Mouse (Mus musculus): ENCODE measurements around the gene Greb1. TPM values are rescaled to one million over a fixed set of nuclear protein-coding genes. Genes with fewer than 3 reads are reported as not detected.

Greb1 gene
- polyA plus RNA-seq, 1 experiment from 2014 or later: 5.5 TPM

DNA sequence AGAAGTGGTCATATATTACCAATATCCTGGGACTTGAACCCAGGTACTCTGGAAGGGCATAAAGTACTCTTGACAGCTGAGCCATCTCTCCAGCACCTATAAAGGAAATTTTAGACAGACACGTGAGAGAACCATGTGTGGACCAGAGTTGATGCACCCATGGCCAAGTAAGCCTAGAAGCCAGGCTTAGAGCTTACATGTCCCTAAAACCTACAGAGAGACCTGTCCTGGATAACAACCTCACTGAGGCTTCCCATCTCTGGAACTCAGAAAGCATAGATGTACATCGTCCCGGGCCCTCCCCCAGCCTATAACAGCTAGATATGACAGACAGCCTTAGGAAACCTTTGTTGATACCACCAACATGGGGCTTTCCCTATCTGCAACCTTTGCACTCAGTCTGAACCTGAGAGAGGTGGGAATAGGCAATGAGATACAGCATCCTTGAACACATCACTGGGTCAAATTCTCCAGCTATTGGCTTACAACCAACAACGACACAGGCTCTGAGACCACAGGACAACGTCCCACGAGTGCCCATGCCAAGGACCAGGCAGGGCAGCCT, 31.0 kb downstream of the Greb1 start:
- peaks cover 2% of the 10 kb centered on the region; the same call in 1 of the 2 replicates for H3K36me3 ChIP-seq
- H3K27ac ChIP-seq: peak overlapping the region; percentile 76; the same call in 1 of the 2 replicates
- H3K9me3 ChIP-seq: no peaks in the 10 kb centered on the region
- DNase-seq (ENCODE audit: low spot score): peak; percentile 70
- peaks cover 50% of the 10 kb centered on the region for H3K4me1 ChIP-seq
- H3K27me3 ChIP-seq (ENCODE audit: insufficient read depth, poor library complexity, severe bottlenecking): no peaks in the 10 kb centered on the region
- H3K4me3 ChIP-seq: no peak overlapping the region
- 84% methylated on average over 6 of the region's 6 CpGs for WGBS

DNA sequence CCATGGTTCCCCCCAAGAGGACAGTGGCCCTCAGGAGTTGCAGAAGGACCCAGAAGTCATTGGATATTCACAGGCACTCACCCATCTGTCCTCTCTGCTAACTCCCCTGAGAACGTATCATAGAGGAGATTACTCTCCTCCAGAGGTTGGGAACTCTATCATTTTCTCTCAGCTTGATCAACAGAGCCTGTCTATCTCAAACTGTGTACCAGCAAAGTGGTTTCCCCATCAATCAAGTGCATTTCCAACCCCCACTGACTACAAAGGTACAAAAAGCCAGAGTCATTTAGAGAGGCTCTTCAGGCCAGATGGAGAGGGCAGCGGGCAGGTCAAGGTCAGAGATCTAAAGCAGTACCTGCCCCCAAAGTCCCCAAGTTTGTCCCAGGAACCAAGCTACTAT, 32.0 kb downstream of the Greb1 start:
- DNase-seq (ENCODE audit: low spot score): peak; percentile 64
- WGBS: 48% methylated on average over 2 of the region's 2 CpGs
- Histone ChIP-seq H3K27me3 (ENCODE audit: insufficient read depth, poor library complexity, severe bottlenecking) (no peaks in the 10 kb centered on the region), H3K9me3 (no peaks in the 10 kb centered on the region), H3K36me3 (peaks cover 2% of the 10 kb centered on the region; the same call in 1 of the 2 replicates), H3K4me3 (no peak overlapping the region), H3K27ac (0 out of 2 replicates have a peak overlapping the region, but pooled peaks have one; percentile 32), H3K4me1 (peaks cover 59% of the 10 kb centered on the region)

DNA sequence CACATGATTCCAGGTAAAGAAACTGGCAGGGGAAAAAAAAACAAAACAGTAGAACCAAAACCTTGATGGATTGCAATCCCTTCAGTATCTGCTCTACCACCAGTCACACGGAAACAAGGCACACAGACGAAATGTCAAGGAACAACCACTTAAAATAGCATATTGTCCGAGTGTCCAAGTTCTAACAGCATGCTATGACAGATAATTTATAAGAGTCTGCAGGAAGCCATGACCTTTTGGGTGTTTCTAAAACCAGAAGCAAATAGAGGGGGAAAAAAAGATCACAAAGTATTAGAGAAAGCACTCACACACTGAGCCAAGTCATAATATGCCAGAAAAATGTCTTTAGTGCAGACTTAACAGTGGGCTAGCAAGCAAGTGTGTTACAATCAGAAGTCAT, 32.4 kb downstream of the Greb1 start:
- Histone ChIP-seq H3K27me3 (ENCODE audit: insufficient read depth, poor library complexity, severe bottlenecking) (no peaks in the 10 kb centered on the region), H3K9me3 (no peaks in the 10 kb centered on the region), H3K4me1 (peaks cover 60% of the 10 kb centered on the region), H3K36me3 (peaks cover 2% of the 10 kb centered on the region; the same call in 1 of the 2 replicates), H3K27ac (no peak overlapping the region), H3K4me3 (no peak overlapping the region)
- WGBS: 38% methylated on average over 3 of the region's 3 CpGs
- DNase-seq (ENCODE audit: low spot score): no peak

DNA sequence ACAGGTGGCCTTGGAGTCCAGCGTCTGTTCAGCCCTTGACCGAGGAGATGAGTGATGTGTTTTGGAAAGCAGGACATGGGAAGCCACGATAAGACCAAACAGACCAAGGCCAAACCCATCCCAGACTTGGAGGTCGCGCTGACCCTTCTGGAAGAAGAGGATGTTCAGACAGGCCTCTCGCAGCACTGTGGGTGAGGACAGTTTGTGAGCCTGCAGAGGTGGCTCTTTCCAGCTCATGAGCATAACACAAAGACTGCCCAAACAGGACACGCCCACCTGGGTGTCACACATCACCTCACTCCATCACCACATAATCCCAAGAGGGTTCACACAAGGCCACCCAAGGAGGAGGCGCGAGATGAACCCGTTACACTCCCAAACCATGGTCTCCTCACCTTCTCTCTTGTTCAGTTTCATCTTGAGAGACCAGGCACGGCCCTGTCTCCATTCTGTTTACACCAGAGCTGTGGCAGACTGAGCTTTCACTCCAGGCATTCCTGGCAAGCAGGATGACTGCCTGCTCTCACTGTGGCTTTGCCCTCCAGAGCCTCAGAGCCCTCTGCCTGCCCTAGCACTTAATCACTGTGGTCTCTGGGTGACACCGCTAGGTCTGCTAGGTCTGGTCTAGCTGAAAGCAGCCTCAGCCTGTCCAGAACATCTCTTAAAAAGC, 35.8 kb downstream of the Greb1 start:
- Histone ChIP-seq H3K27me3 (ENCODE audit: insufficient read depth, poor library complexity, severe bottlenecking) (no peaks in the 10 kb centered on the region), H3K4me3 (no peak overlapping the region), H3K27ac (peak overlapping the region; percentile 69), H3K4me1 (peaks cover 44% of the 10 kb centered on the region), H3K36me3 (peaks cover 2% of the 10 kb centered on the region; the same call in 1 of the 2 replicates), H3K9me3 (no peaks in the 10 kb centered on the region)
- WGBS: 53% methylated on average over 12 of the region's 12 CpGs
- DNase-seq (ENCODE audit: low spot score): peak; percentile 81

DNA sequence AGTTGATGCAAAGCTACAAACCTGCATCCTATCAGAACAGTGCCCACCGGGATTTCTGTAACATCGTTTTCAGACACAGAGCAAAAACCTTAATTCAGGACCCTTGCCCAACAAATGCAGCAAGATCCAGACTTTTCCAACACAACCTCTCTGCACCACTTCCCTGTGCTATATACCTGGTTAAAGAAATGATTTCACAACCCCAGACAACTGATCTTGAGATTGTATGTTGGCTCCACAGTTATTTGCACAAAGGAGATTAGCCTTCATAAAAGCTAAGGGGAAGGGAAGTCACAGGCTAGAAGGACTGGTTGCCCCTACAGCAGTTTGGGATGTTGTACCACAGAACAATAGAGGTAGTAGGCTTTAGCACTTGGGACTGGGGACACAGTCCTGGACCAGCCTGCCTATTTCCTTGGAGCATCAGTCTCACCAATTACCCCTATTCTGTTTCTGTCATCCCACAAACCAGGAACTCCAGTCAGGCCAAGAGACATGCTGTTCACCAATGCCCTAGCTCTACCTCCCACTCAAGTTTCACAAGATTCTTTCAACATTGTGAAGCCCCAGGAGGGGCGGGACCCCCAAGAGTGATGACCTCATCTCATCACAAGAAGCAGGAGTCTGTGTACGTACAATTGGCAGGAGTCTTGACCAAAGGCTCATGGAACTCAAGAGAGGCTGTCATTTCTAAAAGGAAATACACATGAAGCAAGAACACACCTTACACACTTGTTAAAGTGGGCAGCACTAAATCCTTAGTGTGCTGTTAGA, 36.9 kb downstream of the Greb1 start:
- no peaks in the 10 kb centered on the region for H3K27me3 ChIP-seq (ENCODE audit: insufficient read depth, poor library complexity, severe bottlenecking)
- no peaks in the 10 kb centered on the region for H3K9me3 ChIP-seq
- WGBS: 78% methylated on average over 4 of the region's 4 CpGs
- peak; percentile 73 for DNase-seq (ENCODE audit: low spot score)
- H3K36me3 ChIP-seq: peaks cover 2% of the 10 kb centered on the region; the same call in 1 of the 2 replicates
- H3K4me1 ChIP-seq: peaks cover 42% of the 10 kb centered on the region
- H3K27ac ChIP-seq: no peak overlapping the region
- H3K4me3 ChIP-seq: no peak overlapping the region

DNA sequence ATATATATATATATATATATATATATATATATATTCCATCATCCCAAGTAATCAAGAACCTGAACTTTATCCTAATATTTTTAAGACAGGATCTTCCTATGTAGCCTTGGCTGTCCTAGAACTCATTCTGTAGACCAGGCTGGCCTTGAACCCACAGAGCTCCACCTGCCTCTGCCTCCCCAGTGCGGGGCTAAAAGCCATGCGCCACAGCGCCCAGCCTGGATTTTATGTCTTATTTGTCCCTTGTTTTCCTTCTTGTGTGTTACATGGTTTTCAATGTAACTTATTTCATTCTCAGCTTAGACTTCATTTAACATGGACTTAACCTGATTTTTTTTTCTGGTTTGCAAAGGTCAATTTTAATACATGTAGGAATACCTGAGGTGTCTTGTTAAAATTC, 39.2 kb downstream of the Greb1 start:
- H3K36me3 ChIP-seq: peaks cover 3% of the 10 kb centered on the region; the same call in 1 of the 2 replicates
- no peaks in the 10 kb centered on the region for H3K27me3 ChIP-seq (ENCODE audit: insufficient read depth, poor library complexity, severe bottlenecking)
- no peak overlapping the region for H3K4me3 ChIP-seq
- H3K27ac ChIP-seq: no peak overlapping the region
- no peaks in the 10 kb centered on the region for H3K9me3 ChIP-seq
- 94% methylated on average over 3 of the region's 3 CpGs for WGBS
- H3K4me1 ChIP-seq: peaks cover 35% of the 10 kb centered on the region
- DNase-seq (ENCODE audit: low spot score): no peak

DNA sequence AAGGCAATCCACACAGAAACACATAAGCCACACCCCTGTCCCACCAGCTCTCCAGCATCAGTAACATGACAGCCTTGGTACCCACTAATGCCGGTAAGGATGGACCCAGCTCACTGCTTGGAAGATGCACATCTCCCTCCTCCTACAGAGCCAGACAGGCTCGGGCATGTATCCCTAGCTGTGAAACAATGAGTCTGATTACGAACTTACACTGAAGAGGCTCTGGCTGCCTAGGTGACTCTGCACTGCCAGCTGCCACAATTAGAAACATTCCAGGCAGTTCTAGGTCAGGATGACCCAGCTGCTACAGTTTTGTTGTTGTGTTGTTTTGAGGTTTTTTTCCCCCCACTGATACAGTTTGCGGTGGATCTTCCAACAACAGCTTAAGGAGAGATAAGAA, 40.4 kb downstream of the Greb1 start:
- Histone ChIP-seq H3K4me1 (peaks cover 30% of the 10 kb centered on the region), H3K27ac (peak overlapping the region; percentile 22; the same call in 1 of the 2 replicates), H3K9me3 (no peaks in the 10 kb centered on the region), H3K27me3 (ENCODE audit: insufficient read depth, poor library complexity, severe bottlenecking) (no peaks in the 10 kb centered on the region), H3K36me3 (peaks cover 4% of the 10 kb centered on the region; the same call in 1 of the 2 replicates), H3K4me3 (no peak overlapping the region)
- 36% methylated on average over 4 of the region's 4 CpGs for WGBS
- peak; percentile 71 for DNase-seq (ENCODE audit: low spot score)

DNA sequence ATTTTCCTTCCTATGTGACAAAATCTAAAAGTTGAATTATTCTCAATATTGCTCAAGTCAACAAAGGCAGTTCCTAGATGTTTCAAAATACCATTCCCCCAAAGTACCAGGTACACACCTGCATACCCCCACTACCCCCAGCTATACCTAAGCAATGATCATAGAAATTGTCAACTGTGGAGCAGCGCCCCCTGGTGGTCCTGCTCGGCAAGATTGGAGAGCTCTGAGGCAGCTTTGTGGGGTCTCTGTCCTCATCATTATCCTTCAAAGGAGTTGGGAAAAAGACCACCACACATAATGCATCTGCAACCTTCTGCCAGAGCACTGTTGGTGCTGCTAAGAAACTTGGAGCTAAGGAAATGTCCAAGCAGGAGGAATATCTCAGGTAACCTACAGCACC, 46.4 kb downstream of the Greb1 start:
- H3K4me1 ChIP-seq: peaks cover 15% of the 10 kb centered on the region
- H3K4me3 ChIP-seq: no peak overlapping the region
- DNase-seq (ENCODE audit: low spot score): no peak
- H3K27ac ChIP-seq: no peak overlapping the region
- 3% methylated on average over 2 of the region's 2 CpGs for WGBS
- peaks cover 4% of the 10 kb centered on the region; the same call in 1 of the 2 replicates for H3K36me3 ChIP-seq
- H3K9me3 ChIP-seq: no peaks in the 10 kb centered on the region
- no peaks in the 10 kb centered on the region for H3K27me3 ChIP-seq (ENCODE audit: insufficient read depth, poor library complexity, severe bottlenecking)

DNA sequence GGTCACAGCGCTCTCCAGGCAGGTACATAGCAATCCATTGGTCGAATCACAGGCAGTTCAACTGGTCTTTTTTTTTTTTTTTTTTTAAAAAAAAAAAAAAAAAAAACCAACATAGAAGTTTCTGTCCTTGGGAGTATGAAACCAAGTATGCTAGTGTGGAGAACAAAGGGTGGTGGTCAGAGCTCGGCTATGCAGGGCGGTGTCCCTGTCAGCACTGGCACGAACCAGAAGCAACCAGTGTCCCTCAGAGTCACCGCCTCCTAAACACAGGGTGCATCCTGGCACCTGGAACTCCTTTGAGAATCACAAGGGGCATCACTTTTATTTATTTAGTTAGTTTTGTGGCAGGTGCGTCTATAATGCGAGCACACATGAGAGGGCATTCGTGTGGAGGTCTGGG, 47.1 kb downstream of the Greb1 start:
- H3K4me3 ChIP-seq: no peak overlapping the region
- H3K27ac ChIP-seq: no peak overlapping the region
- WGBS: 83% methylated on average over 9 of the region's 9 CpGs
- no peaks in the 10 kb centered on the region for H3K9me3 ChIP-seq
- peaks cover 15% of the 10 kb centered on the region for H3K4me1 ChIP-seq
- peaks cover 4% of the 10 kb centered on the region; the same call in 1 of the 2 replicates for H3K36me3 ChIP-seq
- DNase-seq (ENCODE audit: low spot score): no peak
- H3K27me3 ChIP-seq (ENCODE audit: insufficient read depth, poor library complexity, severe bottlenecking): no peaks in the 10 kb centered on the region

DNA sequence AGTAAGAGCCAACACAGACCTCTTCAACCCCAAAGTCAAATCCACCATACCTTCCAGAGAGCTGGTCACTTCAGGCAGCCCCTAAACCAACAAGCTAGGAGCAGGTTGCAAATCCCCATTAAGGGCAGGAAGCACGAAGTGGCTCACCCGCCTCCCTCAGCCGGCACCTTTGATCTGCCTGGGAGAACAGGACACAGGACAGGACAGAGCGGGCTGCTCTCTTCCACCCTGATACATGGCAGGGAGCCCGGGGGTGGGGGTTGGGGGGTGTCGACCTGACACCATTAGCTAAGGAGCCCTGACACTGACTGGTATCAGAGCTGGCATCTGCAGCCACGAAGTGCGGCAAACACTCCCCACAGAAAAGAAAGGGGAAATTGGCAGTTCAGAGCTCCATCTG, 47.6 kb downstream of the Greb1 start:
- Histone ChIP-seq H3K9me3 (no peaks in the 10 kb centered on the region), H3K27me3 (ENCODE audit: insufficient read depth, poor library complexity, severe bottlenecking) (no peaks in the 10 kb centered on the region), H3K4me3 (no peak overlapping the region), H3K36me3 (peaks cover 4% of the 10 kb centered on the region; the same call in 1 of the 2 replicates), H3K4me1 (peaks cover 15% of the 10 kb centered on the region), H3K27ac (peak overlapping the region; percentile 30; the same call in 1 of the 2 replicates)
- 29% methylated on average over 8 of the region's 8 CpGs for WGBS
- DNase-seq (ENCODE audit: low spot score): no peak

DNA sequence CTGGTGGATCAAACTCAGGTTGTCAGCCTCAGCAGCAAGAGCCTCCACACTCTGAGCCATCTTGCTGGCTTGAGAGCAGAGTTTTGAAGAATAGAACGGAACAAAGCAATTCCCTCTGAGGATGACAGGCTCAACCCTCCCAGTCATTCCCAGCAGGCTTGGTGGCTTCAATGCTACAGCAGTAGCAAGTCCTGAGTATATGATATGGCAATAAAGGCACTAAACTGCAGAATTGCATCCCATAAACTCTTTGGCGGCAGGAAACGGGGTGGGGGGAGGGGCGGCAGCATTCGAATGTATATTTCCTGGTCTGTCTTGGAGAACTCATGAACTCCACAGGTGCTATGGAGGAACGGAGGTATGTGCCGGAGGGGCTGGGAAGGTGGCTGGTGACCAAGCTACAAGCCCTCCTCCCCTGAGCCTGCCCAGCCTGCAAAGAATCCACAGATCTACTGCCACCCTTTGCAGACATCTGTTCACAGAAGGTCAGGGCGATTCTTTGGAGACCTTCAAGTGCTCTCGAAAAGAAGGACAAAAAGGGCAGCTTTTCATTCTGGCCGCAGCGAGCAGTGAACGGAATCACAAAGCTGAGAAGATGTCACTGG, 48.3 kb downstream of the Greb1 start:
- DNase-seq (ENCODE audit: low spot score): peak; percentile 65
- H3K27ac ChIP-seq: no peak overlapping the region
- WGBS: 79% methylated on average over 12 of the region's 12 CpGs

DNA sequence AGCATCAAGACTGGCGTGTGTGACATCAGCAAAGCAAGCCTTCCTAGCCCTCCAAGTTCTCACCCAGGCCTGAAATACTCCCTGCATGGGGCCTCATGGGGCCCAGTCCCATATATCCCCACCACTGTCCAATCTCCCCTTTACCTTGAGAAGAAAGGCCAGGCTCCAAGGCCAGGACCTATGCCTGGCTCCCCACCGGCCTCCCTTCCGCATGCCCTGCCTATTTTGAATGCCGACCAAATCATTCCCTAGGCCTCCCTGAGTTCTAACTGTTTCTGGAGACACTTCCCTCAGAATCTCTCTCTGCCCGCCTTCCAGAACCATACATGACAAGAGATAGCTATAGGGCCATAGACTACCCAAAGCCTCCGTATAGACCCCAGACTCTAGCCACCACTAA, 49.1 kb downstream of the Greb1 start:
- DNase-seq (ENCODE audit: low spot score): peak; percentile 58
- no peaks in the 10 kb centered on the region for H3K27me3 ChIP-seq (ENCODE audit: insufficient read depth, poor library complexity, severe bottlenecking)
- 86% methylated on average over 6 of the region's 6 CpGs for WGBS
- H3K36me3 ChIP-seq: peaks cover 4% of the 10 kb centered on the region; the same call in 1 of the 2 replicates
- peaks cover 15% of the 10 kb centered on the region for H3K4me1 ChIP-seq
- H3K27ac ChIP-seq: no peak overlapping the region
- no peaks in the 10 kb centered on the region for H3K9me3 ChIP-seq
- H3K4me3 ChIP-seq: no peak overlapping the region

More for the DNA sequence above, 48.3 kb downstream of the Greb1 start:
- no peaks in the 10 kb centered on the region for H3K27me3 ChIP-seq (ENCODE audit: insufficient read depth, poor library complexity, severe bottlenecking)
- H3K4me3 ChIP-seq: no peak overlapping the region
- H3K4me1 ChIP-seq: peaks cover 15% of the 10 kb centered on the region
- no peaks in the 10 kb centered on the region for H3K9me3 ChIP-seq
- peaks cover 4% of the 10 kb centered on the region; the same call in 1 of the 2 replicates for H3K36me3 ChIP-seq

All from heart, embryonic 10.5 days (tissue).